Mouse (Mus musculus) liver, embryonic 14.5 days (tissue): Measurements from ENCODE around the gene 4933417A18Rik.

Source experiments
- CTCF ChIP-seq: IDR thresholded peaks from 2 replicates; pipeline ENCODE4 v1.5.1; 2016; ENCODE audit warnings: antibody characterized with exemption, low read depth, control low read depth
- EP300 ChIP-seq: IDR thresholded peaks from 2 replicates; pipeline ENCODE4 v1.6.1; 2016; ENCODE audit warnings: antibody characterized with exemption, low read depth

DNA sequence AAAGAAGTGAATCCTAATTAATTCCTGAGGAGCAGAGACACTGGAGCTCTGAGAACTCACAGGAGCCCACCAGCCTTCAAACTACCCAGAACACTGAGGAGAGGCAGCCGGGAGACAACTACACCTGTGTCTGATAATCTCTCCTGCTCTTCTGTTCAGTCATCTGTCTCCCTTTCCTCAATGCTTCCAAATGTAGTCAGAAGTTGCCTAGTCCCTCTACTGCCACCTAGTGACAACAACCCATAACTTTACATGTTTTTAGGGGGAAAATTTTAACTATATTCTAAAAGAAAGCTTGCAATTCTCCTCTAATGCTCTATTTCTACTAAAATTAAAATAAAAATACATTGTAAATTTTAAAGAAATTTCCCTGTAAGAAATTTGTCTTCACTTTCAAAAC lies 48.9 kb downstream of the 4933417A18Rik start:
- peak; percentile 70 for TF ChIP-seq CTCF
- TF ChIP-seq EP300 = no peak
